Mouse (Mus musculus): ENCODE measurements around the gene Exoc3l4.

Gene Exoc3l4

GRCm38 (mm10) chr12:111409583-111409982 lies 7.2 kb upstream of the Exoc3l4 start:
- in situ Hi-C loops (cut with MboI; ENCODE audit: low sequenced_read_pairs) = loop anchor here (10.0 kb wide), 1 partner anchor 135 kb away; the partner anchor contains the start of gene Amn

DNA sequence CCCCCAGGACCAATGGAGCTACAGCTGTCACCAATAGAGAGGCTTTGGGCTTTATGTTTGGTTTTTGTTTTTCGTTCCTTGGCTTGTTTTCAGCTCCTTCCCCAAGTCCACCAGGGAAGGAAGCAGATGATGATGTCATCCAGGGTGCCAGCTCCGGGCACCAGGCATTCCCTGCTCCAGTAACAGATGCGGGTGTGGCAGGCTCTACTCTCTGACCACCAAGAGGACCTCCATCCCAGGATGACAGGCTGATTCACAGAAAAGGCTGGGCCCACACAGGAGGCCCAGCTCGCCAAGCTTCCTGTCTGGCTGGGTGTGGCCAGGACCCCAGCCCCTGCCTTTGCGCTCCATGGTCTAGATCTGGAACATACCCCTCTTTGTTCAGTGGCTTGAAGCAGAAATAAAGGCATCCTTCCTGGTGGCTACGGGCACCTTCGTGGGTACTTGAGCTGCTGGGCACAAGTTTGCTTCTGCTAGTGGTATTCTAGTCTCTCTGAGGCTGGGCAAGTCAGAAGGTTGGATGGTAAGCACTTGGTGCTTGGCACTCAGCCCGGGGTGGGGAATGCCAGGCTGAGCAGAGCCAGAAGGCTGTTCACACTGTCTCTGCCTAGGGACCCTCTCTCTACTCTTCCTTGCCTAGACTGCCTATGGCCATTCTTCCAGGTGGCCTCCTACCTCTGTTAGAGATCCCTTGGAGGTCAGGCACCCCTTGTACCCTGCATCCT lies 5.0 kb upstream of the Exoc3l4 start:
- in situ Hi-C loops (cut with MboI; ENCODE audit: low sequenced_read_pairs) = no loop called here

- in situ Hi-C loops (cut with MboI; ENCODE audit: low sequenced_read_pairs) = no loop called here
Observed at GRCm38 (mm10) chr12:111412581-111413284, 4.1 kb upstream of the Exoc3l4 start.

- in situ Hi-C loops (cut with MboI; ENCODE audit: low sequenced_read_pairs) = no loop called here
Observed at GRCm38 (mm10) chr12:111413300-111413699, 3.5 kb upstream of the Exoc3l4 start.

DNA sequence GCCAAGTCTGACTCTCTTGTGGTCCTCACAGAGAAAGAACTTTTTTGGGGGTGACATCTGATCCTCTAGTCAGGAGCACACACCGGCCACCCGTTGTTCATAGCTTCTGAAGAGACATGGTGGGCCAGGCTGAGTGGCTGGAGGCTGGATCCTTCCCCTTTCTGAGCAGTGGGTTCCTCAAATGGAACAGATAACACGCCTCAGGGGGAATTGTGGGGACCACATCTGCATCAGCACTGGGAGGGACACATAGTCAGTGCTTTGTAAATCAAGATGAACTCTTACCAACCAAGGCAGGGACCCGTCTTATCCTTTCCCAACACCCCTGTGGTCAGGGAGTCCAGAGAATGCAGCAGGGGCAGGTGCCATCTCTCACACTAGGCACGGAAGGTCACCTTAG lies 3.1 kb downstream of the Exoc3l4 start:
- in situ Hi-C loops (cut with MboI; ENCODE audit: low sequenced_read_pairs) = no loop called here

DNA sequence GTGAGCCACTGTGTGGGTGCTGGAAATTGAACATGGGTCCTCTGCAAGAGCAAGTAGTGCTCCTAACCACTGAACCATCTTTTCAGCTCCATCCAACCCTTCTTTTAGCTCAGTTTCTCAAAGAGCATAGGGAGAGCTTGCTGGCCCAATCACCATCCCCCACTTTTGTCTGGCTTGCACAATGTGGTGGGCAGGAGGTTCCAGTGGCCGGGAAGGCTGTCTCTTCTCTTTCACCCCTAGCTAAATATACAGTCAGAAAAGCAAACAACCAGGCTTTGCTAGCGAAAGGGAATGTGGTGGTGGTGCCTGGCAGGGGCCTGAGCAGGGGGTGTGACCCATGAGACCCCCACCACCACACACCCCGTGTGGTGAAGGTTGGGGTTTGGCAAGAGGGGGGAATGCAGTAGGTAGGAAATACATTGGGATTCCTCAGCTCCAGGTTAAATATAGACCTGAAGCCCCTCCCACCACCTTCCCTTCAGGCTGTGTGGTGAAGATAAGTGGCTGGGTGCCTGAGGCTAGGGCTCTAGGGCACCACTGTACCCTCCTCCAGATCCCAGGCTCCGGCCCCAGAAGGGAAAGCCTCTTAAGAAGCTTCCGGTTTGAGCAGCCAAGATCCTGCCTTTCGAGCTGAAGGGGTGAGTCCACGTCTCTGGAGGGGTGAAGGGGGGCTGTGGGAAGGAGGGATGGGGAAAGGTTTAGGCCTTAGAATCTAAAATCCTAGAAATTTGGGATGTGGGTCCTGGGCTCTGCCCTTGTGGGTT lies 4.3 kb downstream of the Exoc3l4 start:
- in situ Hi-C loops (cut with MboI; ENCODE audit: low sequenced_read_pairs) = no loop called here

- in situ Hi-C loops (cut with MboI; ENCODE audit: low sequenced_read_pairs) = no loop called here
Observed at GRCm38 (mm10) chr12:111422852-111423251, 6.0 kb downstream of the Exoc3l4 start.

DNA sequence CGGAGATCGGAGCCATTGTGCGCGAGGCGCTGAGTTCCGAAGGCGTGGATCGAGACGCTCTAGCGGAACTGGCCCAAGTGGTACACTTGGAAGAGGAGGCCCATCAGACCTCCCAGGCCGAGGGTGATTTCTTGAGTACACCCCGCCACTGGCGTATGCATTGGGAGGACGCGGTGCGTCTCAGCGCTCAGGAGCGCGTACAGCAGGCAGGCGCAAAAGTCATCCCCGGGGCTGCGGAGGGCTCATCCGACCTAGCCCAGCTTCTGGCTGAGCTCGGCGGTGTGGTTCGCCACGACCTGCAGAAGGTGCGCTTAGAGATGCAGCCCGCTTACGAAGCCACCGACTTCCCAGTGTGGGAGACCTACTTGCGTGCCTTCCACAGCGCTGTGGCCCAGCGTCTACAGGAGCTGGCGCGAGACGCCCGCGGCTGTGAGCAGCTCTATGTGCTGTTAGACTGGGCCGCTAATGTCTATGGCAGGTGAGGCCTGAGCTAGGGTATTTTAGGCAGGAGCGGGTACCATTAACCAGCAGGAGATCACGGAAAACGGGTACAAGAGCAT lies 6.8 kb downstream of the Exoc3l4 start:
- in situ Hi-C loops (cut with MboI; ENCODE audit: low sequenced_read_pairs) = no loop called here

DNA sequence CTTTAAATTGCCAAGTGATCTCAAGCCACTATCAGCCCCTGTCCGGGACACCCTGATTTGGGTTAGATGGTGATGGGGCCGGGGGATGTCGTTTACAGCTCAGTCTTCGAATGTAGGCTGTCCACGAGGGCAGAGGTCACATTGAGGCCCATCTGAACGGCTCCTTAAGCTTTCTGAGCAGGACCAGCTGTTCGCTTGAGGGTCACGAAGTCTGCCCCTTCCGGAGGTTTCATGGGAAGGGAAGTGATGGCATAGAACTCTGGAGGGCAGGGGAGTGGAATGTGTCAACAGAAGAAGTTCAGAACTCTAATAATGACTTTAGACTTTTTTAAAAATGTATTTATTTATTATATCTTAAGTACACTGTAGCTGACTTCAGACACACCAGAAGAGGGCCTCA lies 7.7 kb downstream of the Exoc3l4 start:
- in situ Hi-C loops (cut with MboI; ENCODE audit: low sequenced_read_pairs) = no loop called here

- in situ Hi-C loops (cut with MboI; ENCODE audit: low sequenced_read_pairs) = loop anchor here (5.0 kb wide), 1 partner anchor 37 kb away; no protein-coding TSS in a partner anchor
Observed at GRCm38 (mm10) chr12:111425258-111425657, 8.4 kb downstream of the Exoc3l4 start.

DNA sequence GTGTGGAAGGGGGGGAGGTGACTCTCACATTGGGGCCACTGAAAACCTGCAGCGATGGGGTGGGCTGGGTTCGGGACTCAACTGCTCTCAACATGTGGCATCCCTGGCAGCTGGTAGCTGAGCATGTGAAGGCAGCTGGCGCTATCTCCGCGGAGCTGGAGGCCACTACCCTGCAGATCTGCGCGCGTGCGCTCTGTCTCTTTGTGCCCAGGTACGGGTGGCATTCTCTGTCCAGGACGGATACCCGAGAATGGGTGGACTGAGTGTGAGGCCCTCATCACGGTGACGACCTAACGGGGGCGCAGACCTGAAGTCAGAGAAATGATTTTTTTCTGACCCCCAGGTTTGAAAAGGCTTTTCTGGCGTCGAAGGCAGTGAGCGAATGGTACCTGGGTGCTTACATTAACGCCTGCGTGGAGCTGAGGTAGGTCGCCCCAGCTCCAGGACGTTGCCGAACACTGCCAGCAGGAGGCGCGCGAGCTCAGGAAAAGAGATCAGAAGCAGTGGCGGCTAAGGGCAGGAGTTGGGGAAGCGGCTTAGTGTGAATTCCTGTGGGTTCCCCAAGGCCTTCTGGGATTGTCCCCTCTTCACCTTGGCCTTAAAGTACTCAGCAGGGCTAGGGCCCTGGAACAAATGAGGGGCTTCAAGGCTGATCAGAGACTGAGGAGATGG lies 9.1 kb downstream of the Exoc3l4 start:
- in situ Hi-C loops (cut with MboI; ENCODE audit: low sequenced_read_pairs) = loop anchor here (5.0 kb wide), 1 partner anchor 36 kb away; no protein-coding TSS in a partner anchor

DNA sequence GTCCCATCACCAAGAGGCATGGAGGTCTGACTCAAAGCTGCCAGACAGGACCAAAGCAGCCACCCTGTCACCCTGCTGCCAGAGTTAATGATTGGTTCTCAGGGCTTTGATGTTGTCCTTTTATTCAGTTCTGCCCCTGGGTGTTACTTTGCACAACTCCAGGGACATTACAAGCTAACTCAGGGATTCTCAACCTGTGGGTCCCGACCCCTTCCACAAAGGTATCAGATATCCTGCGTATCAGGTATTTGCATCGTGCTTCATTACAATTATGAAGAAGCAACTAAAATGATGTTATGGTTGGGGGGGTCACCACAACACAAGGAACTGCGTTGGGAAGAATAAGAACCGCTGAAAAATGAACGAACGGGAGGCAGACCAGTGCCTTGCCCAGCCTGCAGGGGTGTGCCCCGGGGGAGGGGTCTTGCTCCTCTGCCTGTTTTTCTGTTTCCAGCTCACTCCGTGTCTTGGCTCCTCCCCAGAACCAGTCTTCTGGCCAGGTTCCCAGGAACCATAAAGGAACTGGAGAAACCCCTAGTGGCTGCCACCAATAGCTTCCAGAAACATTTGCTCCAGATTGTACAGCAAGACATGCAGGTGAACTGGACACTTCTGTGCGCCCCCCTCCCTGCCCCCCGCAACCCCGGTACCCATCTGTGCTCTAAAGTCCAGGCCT lies 10.8 kb downstream of the Exoc3l4 start:
- in situ Hi-C loops (cut with MboI; ENCODE audit: low sequenced_read_pairs) = loop anchor here (5.0 kb wide), 1 partner anchor 35 kb away; no protein-coding TSS in a partner anchor

- in situ Hi-C loops (cut with MboI; ENCODE audit: low sequenced_read_pairs) = loop anchor here (5.0 kb wide), 1 partner anchor 34 kb away; no protein-coding TSS in a partner anchor
Observed at GRCm38 (mm10) chr12:111428364-111428763, 11.5 kb downstream of the Exoc3l4 start.

DNA sequence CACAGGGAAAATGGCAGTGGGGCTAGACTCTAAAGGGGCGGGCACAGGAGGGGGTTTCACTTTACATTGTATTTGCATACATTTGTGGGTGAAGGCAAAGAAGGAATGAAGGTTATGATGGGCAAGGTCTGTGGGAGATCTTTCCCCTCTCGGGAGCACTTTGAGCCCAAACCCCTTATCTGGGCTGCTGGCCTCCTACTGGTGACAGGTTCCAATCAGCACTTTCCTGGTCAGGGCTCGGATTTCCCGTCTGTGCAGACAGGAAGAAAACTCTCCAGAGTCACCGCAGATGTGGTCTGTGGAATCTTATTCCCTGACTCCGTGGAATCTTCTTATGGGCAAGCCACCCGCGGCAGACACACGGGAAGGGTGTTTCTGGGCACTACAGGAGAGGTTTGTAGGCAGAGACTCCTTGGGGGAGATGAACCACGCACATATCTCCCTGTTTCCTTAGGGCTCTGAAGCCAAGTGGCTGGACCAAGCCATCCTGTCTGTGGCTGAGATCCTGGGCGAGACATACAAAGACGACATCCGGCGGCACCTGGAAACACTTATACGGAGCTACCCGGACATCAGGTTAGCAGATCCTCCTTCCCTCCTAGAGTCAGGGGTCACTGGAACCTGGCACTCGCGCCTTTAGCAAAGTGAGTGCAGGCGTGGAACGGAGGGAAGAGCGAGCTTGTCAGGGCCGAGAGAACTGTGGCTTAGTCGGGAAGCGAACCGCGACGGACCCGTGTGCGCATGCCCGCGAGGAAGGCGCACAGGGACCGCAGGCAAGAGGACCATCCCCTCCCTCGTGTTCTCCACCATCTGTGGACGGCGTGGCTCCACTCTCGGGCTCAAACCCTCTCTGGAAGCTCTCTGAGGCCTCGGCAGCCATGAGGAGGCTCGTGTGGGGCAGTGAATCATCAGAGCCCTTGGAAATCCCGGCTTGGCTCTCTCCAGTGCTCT lies 12.4 kb downstream of the Exoc3l4 start:
- in situ Hi-C loops (cut with MboI; ENCODE audit: low sequenced_read_pairs) = loop anchor here (5.0 kb wide), 1 partner anchor 33 kb away; no protein-coding TSS in a partner anchor

- in situ Hi-C loops (cut with MboI; ENCODE audit: low sequenced_read_pairs) = no loop called here
Observed at GRCm38 (mm10) chr12:111430049-111430867, 13.4 kb downstream of the Exoc3l4 start.

DNA sequence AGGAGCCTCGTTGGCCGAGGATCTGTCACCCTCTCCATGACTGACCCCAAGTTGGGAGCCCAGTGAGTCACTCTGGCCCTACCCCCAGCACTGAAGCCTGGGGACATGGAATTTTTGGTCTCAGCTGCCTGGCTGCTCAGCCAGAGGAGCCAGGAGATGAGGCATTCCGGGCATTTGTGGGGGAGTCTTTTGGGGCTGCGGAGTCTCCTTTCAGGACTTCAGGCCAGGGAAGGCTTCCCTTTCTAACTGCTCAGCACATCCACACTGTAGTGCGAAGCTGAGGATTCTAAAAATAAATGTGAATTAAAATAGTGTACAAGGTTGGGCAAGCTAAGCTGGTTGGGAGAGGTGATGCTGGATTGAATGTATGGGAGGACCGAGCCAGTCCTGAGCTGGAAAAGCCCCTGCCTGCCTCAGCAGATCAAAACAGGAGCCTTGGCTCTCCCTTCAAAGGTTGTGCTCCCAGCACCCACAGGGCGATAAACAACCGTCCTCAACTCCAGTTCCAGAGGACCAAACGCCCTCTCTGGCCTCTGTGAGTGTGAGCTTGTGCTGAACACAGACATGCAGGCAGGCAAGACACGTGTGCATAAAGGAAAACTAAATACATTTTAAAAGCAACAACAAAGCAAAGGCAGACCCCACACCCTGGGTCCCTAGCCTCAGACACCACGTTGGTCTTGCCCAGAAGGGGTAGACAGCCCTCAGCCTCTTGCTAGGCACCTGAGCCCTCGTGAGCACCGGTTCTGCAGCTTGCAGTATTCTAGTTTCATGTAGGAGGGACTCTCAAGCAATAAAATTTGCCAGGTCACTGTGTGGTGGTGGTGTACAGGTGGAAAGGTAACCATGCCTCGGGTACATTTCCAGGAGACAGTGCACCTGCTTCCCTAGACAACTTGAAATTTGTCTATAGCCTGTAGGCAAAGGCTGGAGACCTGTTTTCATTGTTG lies 14.3 kb downstream of the Exoc3l4 start:
- in situ Hi-C loops (cut with MboI; ENCODE audit: low sequenced_read_pairs) = no loop called here

DNA sequence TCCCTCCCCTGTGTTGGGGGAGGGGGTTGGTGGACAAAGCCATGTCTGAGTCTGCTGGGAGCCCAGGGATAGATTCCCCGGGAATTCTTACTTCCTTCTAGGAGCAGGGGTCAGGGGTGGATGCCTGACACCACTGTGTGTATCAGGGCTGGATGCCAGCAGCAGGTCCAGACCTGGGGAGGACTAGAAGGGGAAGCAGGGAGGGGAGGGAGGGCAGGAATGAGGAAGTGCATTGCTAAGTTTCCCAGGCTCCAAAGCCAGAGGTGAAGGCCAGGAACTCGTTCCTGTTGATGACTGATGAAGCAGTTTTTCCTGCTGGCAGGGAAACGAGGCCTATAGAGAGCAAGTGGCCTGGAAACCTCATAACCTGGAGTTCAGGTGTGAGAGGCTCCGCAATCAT lies 15.3 kb downstream of the Exoc3l4 start:
- in situ Hi-C loops (cut with MboI; ENCODE audit: low sequenced_read_pairs) = no loop called here
